Mouse (Mus musculus): ENCODE results near the gene Faap100. TPM values are rescaled to one million over a fixed set of nuclear protein-coding genes. Genes with fewer than 3 reads are reported as not detected.
A peak's percentile ranks its signal among the peaks of the same experiment; 100 is the strongest.
"Not testable (repeated sequence)": the region's sequence is repeated elsewhere in the genome, so short reads cannot be mapped to it uniquely, and the experiment has no call there.

The Faap100 gene
- total RNA-seq (2021), result 10 to 100 TPM; 15.1 to 19.7 TPM
- long read RNA-seq, experiment 1, transcript Faap100-201 (10 exons, 3,193 nt), result major isoform, 20 of 40 reads
- long read RNA-seq, experiment 1, partial matches to known transcripts, result 13 of 40 reads
- long read RNA-seq, experiment 1, other reads (novel, unspliced or antisense), result 6 of 40 reads
- long read RNA-seq, experiment 2, transcript Faap100-201 (10 exons, 3,193 nt), result major isoform, 60 of 96 reads
- long read RNA-seq, experiment 2, partial matches to known transcripts, result 26 of 96 reads
- long read RNA-seq, experiment 2, other reads (novel, unspliced or antisense), result 6 of 96 reads

DNA sequence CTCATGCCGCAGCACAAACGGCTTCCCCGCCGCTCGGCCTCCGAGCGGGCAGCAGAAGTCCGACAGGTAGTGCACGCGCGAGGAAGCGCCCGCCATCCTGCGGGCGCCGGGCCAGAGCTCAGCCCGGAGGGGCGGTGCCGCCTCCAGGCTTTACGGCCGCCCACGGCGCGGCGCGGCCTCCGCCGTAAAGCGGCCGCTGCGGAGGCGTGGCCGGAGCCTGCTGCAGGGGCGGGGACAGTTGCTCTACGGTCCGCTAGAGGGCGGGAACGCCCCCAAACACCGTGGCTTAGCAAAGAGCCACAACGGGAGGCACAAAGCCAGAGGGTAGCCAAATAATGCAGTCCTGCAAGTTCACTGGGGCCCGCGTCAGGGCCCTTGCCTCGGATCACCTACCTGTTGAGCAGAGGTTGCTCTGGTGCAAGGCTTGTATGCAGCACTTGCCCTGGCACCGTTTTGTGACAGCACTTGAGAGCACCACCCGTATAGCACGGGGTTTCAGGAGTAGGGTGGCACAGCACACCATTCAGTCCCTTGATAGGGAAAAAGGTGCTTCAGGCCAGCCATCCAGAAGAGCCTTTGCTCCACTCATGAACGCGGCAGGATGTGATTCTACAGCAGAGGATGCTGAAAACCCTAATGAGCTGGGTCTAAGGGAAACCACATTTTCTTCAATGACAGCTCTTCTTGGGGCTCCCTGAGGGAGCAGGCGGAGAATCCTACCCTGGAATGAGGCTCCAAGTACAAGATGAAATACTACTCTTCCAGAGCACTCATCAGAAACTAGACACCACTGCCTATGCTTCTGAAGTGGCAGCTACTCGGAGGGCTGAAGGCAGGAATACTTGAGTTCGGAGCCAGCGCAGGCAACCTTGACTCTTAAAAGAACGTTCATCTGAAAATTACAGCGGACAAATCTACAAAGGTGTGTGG is at the start of gene Faap100:
TSS of gene Faap100 (minus strand) at position 154 of the 930 bp plus-strand sequence.
- peak; percentile 89 to 90 for DNase-seq (ENCODE audit: low spot score in 2 of 2)

DNA sequence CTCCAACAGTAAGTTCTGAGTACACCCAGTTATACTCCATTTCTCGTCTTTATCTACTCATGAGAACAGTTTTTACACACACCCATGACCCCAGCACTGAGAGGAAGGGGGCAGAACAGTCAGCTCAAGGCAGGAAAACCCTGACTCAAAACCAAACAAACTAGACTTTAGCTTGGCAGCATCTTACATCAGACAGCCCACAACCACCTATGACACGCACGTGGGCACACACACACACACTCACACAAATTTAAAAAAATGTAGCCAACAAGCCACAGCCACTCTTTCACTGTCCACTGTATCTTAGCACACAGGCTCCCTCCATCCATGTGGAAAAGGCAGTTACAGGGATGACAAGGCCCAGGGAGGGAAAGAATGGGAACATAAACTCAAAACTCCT is 48.2 kb upstream of the Faap100 start:
- no peak for DNase-seq (ENCODE audit: low spot score in 2 of 2)

DNA sequence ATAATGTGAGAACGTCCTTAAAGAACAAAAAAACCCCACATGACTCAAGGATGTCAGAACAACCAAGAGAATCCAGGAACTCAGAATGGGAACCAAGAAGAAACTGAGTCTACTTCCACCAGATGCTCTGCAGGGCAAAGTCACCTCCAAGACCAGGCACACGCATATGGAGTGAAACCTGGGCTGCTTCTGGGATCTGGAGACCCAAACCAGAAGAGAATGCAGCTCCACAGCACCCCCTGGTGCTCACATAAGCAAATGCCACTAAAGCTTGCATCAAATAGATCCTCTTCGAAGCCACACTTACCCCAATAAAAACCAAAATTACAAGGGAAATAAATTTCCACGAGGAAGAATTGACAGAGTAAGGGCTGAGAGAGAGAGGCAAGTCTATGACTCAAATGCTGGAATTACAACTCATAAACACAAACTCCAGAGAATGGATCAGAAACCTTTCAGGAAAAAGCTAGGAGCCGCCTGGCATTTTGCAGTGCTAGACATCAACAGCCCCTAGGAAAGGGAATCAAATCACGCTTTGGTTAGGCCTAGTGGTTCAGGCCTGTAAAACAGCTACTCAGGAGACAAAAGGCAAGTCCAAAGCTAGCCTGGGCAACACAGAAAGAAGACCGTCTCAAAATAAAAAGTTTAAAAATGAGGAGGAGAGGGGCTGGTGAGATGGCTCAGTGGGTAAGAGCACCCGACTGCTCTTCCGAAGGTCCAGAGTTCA is 45.2 kb upstream of the Faap100 start:
- peak; percentile 68 to 69 for DNase-seq (ENCODE audit: low spot score in 2 of 2)

DNA sequence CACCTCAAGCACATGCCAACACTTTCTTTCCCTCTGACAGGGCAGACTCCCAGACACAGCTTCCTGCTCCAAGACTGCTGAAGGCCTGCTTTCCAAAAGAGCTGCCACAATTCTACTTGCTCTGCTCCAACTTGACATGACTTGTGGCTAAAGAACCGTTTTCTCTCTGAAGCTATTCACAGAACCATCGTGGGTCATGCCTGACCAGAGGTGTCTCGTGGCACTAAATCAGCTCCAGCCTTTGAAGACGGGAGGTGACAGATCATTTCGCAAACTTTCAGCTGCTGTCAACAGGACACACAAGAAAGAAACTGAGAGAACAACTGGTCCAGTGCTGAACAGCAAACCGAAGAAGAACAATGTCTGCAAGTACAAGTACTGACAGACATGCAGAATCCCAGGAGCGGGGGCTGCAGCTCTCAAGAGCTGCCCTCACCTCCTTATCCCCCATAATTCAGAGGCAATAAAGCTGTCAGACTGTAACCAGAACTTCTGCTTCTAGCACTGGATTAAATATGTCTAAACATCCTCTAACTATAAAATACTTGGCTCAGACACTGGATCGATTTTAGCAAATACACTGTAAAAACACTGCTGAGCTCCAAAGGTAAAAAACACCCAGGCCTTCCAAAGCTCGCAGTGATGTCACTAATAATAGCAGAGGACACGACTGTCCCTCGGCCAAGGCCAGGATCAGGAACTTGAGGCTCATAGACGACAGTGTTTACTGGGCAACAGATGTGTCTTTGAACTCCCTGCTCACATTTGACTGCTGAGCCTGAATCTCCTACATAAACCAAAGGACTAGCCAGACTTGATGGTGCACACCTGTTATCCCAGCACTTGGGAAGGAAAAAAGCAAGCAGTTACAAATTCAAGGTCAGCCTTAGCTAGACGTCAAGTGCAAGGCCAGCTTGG is 44.3 kb upstream of the Faap100 start:
- peak in 1 of 2 experiments; percentile 16 for DNase-seq (ENCODE audit: low spot score in 2 of 2)

DNA sequence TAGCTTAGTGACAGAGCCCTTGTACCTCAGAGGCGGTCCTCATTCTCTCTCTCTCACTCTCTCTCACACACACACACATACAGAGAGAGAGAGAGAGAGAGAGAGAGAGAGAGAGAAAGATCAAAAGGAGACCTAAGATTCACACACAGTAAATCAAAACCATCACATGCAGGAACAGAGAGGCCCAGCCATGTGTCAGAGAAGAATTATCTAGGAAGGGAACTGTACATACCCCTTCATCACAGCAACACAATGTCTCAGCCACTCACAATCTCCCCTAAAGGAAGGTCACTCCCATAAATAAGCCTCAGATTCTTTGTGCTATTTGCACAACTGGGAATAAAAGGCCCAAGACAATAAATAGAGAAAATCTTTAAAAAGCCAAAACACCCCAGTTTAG is 40.0 kb upstream of the Faap100 start:
- DNase-seq (ENCODE audit: low spot score in 2 of 2), result no peak

DNA sequence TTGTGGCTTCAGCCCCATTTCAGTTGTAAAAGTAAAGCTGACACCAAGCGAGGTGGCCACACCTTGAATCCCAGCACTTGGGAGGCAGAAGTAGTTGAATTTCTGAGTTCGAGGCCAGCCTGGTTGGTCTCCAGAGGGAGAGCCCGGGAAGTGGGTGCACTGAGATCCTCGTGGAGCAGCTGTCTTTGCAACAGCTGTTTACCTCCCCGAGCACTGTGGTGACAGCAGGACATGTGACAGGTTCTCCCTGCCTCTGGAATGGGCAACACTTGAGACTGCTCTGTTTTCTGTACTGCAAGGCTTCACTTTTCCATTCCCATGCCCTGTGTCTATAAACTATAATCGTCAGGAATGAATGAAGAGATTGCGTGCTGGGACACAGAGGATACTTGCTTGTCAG is 39.3 kb upstream of the Faap100 start:
- no peak for DNase-seq (ENCODE audit: low spot score in 2 of 2)

DNA sequence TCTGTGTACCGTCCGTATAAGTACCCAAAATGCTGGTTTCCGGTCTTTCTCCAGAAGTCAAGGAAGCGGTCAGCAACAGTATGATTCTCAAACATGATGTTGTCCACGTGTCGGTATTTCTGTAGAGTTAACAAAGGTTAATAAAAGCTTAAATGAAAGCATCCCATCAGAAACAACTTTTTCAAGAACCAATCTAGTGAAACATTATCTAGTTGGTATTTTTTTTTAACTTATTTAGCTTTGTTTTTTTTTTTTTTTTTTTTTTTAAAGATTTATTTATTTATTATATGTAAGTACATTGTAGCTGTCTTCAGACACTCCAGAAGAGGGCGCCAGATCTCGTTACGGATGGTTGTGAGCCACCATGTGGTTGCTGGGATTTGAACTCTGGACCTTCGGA is 35.1 kb upstream of the Faap100 start:
- not testable (repeated sequence) for DNase-seq (ENCODE audit: low spot score in 2 of 2)

DNA sequence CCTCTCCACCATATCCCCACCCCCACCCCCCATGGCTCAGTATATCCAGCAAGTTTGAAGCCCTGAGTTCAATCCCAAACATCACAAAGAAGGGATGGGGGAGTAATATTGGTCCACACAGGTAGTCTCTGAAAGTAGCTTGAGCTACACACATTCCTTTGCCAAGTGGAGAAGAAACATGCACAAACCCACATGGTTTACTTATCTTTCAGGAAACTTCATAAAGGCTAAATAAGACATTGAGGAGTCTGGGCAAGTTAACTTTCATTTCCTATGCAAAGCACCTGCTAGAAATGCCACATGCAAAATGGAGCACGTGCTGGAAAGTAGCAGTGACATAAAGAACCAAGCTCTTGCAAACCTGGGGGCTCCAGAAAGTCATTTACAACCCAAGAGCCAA is 27.9 kb upstream of the Faap100 start:
- no peak for DNase-seq (ENCODE audit: low spot score in 2 of 2)

DNA sequence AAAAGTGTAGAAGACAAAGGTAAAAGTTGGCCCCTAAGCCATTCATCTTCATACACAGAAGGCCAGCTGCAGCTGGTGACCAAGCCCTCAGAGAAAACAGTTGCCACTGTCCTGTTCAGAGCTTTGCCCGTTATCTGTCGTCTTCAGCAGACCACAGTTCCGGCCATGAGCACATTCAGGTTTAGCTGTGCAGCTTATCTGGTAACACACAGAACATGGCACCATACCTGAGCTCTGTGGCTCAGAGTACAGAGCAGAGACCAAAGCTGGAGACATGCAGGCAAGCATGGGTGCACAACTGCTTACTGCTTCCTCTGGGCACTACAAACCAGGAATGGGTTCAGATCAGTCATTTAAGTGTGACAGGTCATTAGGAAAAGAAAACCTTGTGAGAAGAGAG is 27.3 kb upstream of the Faap100 start:
- DNase-seq (ENCODE audit: low spot score in 2 of 2), result no peak

DNA sequence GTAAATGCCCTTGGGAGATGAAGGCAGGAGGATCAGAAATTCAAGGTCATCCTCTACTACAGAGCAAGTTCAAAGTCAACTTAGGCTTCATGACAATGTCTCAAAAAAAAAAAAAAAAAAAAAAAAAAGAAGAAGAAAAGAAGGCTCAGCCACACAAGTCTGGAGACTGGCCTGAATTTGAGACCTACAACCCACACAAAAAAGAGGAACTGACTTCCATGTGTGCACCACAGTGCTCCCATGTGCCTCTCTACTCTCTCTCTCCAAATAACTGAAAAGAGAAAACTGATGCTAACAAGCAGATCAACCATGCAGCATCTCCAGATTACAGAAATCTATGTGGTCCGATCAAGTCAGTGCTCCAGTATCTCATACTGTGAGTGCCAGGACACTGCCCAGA is 26.2 kb upstream of the Faap100 start:
- no peak for DNase-seq (ENCODE audit: low spot score in 2 of 2)

DNA sequence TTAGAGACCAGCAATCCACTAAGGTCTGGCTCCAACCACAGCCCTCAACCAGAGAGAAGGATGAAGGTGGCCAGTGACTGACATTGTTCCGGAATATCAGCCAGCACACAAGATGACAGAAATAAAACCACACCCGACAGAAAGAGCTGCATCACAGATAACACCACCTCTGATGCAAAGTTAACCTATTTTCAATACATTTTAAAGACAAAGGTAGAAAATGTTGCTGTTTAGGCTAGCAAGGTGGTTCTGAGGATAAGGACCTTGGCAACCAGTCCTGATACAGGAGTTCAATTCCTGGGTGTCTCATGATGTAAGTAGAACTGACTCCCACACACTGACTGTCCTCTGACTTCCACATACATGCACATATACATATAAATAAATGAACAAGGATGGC is 20.8 kb upstream of the Faap100 start:
- no peak for DNase-seq (ENCODE audit: low spot score in 2 of 2)

DNA sequence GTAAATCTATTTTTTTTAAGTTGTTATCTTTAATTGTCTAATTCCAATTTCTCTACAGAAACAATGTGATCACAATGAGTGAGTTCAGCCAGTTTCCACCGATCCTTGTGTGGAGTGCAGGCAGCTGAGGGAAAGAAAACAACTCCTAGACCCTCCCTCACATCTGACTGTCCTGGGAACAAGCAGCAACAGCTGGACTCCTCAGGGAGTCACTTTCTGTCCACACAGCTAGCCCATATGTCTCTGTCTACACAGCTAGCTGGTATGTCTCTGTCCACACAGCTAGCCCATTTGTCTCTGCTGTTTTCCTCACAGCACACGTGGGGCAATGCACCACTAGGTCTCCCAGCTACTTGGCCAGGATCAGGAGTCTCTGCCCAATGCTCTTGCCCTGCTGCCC is 19.0 kb upstream of the Faap100 start:
- DNase-seq (ENCODE audit: low spot score in 2 of 2), result no peak

DNA sequence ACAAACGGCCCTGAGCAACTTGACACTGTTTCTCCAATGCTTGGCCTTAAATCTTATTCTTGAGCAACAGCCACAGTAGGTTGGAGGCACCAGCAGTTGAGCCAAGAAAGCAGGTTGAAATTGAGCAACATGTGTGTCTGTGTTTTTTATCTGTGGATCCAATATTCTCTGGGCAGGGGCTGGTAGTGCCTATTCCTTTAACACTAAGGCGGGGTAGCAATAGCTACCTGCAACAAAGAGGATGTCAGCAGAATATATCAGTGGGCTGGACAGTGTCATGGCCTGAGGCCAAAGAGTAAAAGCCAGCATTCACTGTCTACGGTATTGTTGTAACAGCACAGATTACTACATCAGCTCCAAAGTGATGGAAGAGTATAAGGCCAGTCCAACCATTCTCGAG is 17.1 kb upstream of the Faap100 start:
- no peak for DNase-seq (ENCODE audit: low spot score in 2 of 2)

DNA sequence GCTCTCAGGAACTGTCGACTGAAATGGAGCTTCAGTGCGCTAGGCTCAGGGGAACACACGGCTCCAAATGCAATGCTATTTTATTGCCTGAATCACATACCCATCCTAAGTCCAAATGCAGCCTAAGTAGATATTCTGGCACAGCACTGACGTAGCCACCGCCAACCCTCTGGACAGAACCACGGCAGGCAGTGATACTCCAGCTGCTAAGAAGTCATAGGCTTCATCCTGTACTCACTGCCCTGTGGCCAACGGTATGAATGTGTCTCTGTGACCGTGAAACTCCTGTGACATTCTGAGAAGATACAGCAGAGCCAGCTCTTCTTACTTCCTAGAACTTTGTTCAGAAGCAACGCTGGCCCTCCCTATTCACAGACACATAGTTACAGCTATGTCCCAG is 10.0 kb upstream of the Faap100 start:
- DNase-seq (ENCODE audit: low spot score in 2 of 2), result no peak

DNA sequence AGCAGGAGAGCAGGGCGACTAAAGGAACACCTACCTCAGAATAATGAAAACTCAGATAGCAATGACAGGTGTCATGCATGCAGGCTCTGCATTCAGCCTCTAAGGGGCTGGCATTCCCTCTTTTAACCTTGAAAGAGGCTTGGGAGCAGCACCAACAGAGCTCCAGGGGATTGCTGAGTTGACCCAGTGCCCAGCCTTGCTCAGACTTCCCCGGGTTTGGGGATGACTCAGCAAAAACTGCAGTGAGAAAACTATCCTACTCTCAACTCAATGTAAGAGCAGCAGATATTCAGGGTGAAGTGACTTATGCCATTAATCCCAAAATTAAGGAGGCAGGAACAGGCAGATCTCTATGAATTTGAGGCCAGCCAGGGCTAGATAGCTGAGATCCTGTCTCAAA is 8.6 kb upstream of the Faap100 start:
- peak; percentile 24 to 41 for DNase-seq (ENCODE audit: low spot score in 2 of 2)

DNA sequence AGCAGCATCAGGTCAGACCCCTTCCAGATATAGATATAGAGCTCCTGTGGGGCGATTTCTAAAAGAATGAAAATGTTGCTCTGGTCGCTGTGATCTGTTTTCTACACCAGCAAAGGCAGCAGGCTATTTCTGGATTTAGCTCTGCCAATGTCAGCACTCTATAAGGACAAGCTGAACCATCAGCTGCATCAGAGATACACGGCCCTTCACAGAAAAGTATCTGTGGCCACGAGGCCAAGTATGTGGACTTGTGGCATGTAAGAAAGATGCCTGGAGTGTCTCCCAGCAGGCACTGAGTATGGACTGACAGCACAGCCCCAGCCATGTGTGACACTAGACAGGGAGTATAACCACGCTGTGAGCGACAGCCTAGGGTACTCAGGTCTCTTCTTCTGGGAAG is 8.1 kb upstream of the Faap100 start:
- DNase-seq (ENCODE audit: low spot score in 2 of 2), result no peak

DNA sequence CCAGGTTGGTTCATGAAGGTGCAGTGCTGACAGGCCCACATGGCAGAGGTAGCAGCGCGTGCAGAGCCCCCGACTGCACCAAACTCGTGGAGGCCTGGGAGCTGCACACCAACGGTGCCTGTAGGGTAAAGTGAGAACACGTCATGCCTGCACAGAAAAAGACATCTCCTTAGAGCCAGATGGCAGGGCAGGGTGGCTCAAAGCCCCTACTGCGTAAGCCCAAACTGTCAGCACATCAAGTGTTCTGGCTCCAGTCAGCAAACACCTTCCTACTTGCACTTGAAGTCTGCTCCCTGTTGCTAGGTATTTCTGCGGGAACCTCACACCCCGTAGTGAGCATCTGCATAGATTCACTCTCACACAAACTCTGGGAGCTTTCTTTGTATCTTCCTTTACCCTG is 3.9 kb upstream of the Faap100 start:
- DNase-seq (ENCODE audit: low spot score in 2 of 2), result no peak

DNA sequence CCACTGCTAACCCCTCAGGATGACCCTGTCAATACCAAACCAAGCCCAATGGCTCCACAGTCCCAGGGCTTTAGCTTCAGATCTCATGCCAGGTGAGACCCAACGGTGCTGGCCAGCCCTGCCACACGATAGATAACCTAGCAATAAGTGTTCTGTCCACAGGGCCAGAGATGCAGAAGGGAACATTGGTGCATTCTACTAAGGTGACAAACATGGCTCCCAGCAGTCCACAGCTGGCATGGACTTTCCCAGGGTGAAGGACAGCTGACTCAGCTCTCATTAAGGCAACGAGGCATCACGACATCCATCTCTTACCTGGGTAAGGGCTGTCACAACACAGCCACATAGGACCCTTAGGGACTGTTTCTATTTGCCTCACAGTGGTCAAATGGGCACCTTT is 2.6 kb upstream of the Faap100 start:
- DNase-seq (ENCODE audit: low spot score in 2 of 2), result no peak

DNA sequence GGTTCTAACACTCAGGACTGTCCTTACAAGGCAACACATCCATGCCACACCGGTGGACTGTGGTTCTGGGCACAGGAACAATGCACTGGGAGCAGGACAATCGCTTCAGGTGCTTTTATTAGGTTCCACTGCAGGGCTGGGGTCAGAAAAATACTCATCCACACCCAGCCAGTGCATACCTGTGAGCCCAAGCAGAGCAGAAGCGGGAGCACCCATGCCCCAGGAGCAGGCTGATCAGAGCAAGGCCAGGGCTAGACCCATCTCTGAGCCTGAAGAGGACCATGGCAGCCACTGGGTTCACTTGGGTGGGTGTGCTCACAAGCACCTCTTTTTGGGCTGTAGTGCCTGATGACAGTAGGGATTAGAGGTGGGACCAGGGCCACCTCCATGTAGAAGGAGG is 1.7 kb upstream of the Faap100 start:
- DNase-seq (ENCODE audit: low spot score in 2 of 2), result no peak

DNA sequence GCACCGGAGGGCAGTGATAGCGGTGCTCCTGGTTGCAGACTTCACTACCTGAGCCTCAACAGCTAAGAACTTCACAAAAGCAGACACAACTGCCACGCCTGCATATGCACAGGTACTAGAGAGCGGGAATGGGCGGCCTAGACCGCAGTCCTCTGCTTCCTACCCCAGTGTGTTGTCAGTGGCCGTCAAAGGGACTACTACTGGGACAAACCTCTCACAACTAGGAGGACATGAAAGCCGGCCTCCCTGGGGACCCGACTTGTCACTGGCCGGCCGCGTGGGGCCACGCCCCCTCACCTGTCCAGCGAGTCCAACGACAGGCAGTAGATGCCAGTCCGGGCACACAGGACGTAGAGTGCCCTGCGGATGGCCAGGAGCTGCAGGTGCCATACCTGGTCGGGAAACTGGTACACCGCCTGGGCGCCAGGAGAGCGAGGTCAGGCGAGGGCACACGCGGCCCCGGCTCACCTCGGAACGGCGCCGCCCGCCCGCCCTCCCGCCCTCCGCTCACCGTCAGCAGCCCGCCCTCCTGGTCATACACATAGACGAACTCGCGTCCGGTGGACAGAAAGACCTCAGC is 443 bp downstream of the Faap100 start:
- DNase-seq (ENCODE audit: low spot score in 2 of 2), result peak in 1 of 2 experiments; percentile 44
